Mouse (Mus musculus): Measurements from ENCODE around the gene Noxo1.

DNA sequence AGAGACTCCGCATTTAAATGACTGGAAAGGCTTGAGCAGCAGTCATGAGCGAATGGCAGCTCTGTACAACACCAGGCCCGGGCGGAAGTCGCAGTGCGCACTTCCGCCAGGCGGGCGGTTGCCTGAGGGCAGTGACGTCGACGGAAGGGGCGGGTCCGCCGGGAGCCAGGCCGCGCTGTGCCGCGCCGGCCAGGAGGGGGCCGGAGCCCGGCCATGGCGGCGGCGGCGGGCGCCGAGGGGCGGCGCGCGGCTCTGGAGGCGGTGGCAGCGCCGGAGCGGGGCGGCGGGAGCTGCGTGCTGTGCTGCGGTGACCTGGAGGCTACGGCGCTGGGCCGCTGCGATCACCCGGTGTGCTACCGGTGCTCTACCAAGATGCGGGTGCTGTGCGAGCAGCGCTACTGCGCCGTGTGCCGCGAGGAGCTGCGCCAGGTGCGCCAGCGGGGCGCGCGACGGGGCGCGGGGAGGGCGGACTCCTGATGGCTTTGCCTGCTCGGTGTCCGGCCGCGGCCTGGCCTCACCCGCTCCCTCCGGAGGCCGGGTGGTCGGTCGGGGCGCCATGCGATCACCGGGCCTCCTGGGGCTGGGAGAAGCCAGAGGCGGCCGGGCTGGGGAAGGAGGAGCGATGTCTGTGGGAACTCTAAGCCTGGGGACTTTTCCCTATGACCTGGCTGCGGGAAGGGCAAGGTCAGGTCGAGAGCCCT is 26.3 kb upstream of the Noxo1 start, which contains the start of gene Zfp598:
- TF ChIP-seq CTCF (IDR thresholded peaks at IDR 0.05; ENCODE audit: low read depth) (peak; percentile 29), EP300 (IDR thresholded peaks at IDR 0.05; ENCODE audit: low read depth) (no peak)
